Mouse (Mus musculus): ENCODE results near the gene Hdhd5. TPM values are rescaled to one million over a fixed set of nuclear protein-coding genes. Genes with fewer than 3 reads are reported as not detected.

Hdhd5 gene
- polyA plus RNA-seq (2015; fragmentation: Nextera tagmentation; extraction: Ambion mirVana), result 7.9 and 8.1 TPM in 2 replicates

GRCm38 (mm10) chr6:120531020-120531965, at the start of gene Hdhd5:
Gene Hdhd5, minus strand, starts transcription at chr6:120531319.

GRCm38 (mm10) chr6:120493374-120494181, 37.5 kb downstream of the Hdhd5 start, which contains the start of gene Tmem121b:
Gene Tmem121b, minus strand, starts transcription at chr6:120493807.

GRCm38 (mm10) chr6:120463086-120463871, 67.8 kb downstream of the Hdhd5 start, which contains the start of gene Il17ra:
Gene Il17ra, plus strand, starts transcription at chr6:120463247.

Other genes with a start within 250 kb of the Hdhd5 start
- gene D330020A13Rik, start 237.0 kb downstream of the Hdhd5 start, polyA plus RNA-seq (2015; fragmentation: Nextera tagmentation; extraction: Ambion mirVana), result not detected in 2 replicates
- 0.06 and 0.13 TPM in 2 replicates for gene B4galnt3, start 236.8 kb downstream of the Hdhd5 start, polyA plus RNA-seq (2015; fragmentation: Nextera tagmentation; extraction: Ambion mirVana)
- 19.7 and 23.2 TPM in 2 replicates for gene Kdm5a, start 167.2 kb downstream of the Hdhd5 start, polyA plus RNA-seq (2015; fragmentation: Nextera tagmentation; extraction: Ambion mirVana)
- gene Ccdc77, start 166.9 kb downstream of the Hdhd5 start, polyA plus RNA-seq (2015; fragmentation: Nextera tagmentation; extraction: Ambion mirVana), result 9.3 and 9.4 TPM in 2 replicates
- gene Il17ra, start 68.1 kb downstream of the Hdhd5 start, polyA plus RNA-seq (2015; fragmentation: Nextera tagmentation; extraction: Ambion mirVana), result 3.8 and 6.6 TPM in 2 replicates
- gene Tmem121b, start 37.5 kb downstream of the Hdhd5 start, polyA plus RNA-seq (2015; fragmentation: Nextera tagmentation; extraction: Ambion mirVana), result not detected in 2 replicates
- gene Cecr2, start 135.1 kb upstream of the Hdhd5 start, polyA plus RNA-seq (2015; fragmentation: Nextera tagmentation; extraction: Ambion mirVana), result 0.22 and 0.36 TPM in 2 replicates
- gene Slc25a18, start 242.3 kb upstream of the Hdhd5 start, polyA plus RNA-seq (2015; fragmentation: Nextera tagmentation; extraction: Ambion mirVana), result not detected in 2 replicates

Measured in urinary bladder, postnatal 0 days (tissue).